Mouse (Mus musculus) forebrain, embryonic 10.5 days (tissue): ENCODE measurements around the gene Hmx3. TPM values are rescaled to one million over a fixed set of nuclear protein-coding genes. Genes with fewer than 3 reads are reported as not detected.
A peak's percentile ranks its signal among the peaks of the same experiment; 100 is the strongest.

Source experiments
- DNase-seq: peaks from one replicate; pipeline ENCODE4 v3.0.0-alpha.2; 2017; ENCODE audit warnings: low spot score; ENCODE audit errors: extremely low spot score
- H3K27ac ChIP-seq: fragments of 300-500 bp; sonication (generic); 2 replicates; pipeline ENCODE4 v1.5.1; 2016; ENCODE audit warnings: mild to moderate bottlenecking
- H3K27me3 ChIP-seq: fragments of 300-500 bp; sonication (generic); 2 replicates; pipeline ENCODE4 v1.6.1; 2016; ENCODE audit warnings: mild to moderate bottlenecking; ENCODE audit not compliant: poor library complexity, severe bottlenecking
- H3K36me3 ChIP-seq: fragments of 300-500 bp; sonication (generic); replicated peaks from 2 replicates; pipeline ENCODE4 v1.6.1; 2016; ENCODE audit warnings: mild to moderate bottlenecking, moderate library complexity
- H3K4me1 ChIP-seq: fragments of 300-500 bp; sonication (generic); 2 replicates; pipeline ENCODE4 v1.6.1; 2016
- H3K4me3 ChIP-seq: fragments of 300-500 bp; sonication (generic); 2 replicates; pipeline ENCODE4 v1.5.1; 2016; ENCODE audit warnings: mild to moderate bottlenecking, moderate library complexity
- H3K9me3 ChIP-seq: fragments of 300-500 bp; sonication (generic); 2 replicates; pipeline ENCODE4 v1.6.1; 2016; ENCODE audit warnings: mild to moderate bottlenecking, moderate library complexity
- WGBS: fragments of 180-500 bp; shearing (Covaris S2); methylation state at CpG from one replicate; pipeline ENCODE4 v1.1.7; 2016; 5-methylcytosine and 5-hydroxymethylcytosine counted together
- polyA plus RNA-seq: library from polyadenylated mRNA; unstranded; fragments of >200 nt; fragmentation: Nextera tagmentation; extraction: Ambion mirVana; gene quantifications from 2 replicates; pipeline ENCODE4 v1.2.1, GENCODE M21; 2016

Gene Hmx3
- polyA plus RNA-seq, 1 experiment from 2014 or later = not detected

DNA sequence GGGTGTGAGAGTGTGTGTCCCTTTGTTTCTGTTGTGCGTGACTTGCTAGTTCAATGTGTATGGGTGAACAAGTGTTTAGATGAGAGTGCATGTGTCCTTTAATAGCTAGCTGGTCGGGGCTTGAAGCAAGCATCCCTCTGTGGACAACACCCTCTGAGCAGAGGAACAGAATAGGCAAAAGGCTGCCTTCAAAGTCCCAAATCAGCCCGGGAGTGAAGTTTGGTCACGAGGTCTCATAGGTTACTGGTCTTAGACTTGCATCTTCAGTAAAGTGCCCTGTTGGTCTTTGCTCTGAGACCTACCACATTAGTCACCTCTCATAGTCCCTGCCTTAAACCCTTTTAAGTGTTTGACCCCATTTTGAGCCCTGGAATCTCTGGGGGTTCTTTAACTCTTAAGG lies 8.8 kb downstream of the Hmx3 start:
- Histone ChIP-seq H3K36me3 (no peaks in the 10 kb centered on the region), H3K4me3 (no peak overlapping the region), H3K27me3 (peaks cover 100% of the 10 kb centered on the region), H3K4me1 (peaks cover 40% of the 10 kb centered on the region), H3K9me3 (no peaks in the 10 kb centered on the region), H3K27ac (no peak overlapping the region)
- WGBS = under 1% methylated on average over 4 of the region's 4 CpGs
- peak; percentile 33 for DNase-seq

DNA sequence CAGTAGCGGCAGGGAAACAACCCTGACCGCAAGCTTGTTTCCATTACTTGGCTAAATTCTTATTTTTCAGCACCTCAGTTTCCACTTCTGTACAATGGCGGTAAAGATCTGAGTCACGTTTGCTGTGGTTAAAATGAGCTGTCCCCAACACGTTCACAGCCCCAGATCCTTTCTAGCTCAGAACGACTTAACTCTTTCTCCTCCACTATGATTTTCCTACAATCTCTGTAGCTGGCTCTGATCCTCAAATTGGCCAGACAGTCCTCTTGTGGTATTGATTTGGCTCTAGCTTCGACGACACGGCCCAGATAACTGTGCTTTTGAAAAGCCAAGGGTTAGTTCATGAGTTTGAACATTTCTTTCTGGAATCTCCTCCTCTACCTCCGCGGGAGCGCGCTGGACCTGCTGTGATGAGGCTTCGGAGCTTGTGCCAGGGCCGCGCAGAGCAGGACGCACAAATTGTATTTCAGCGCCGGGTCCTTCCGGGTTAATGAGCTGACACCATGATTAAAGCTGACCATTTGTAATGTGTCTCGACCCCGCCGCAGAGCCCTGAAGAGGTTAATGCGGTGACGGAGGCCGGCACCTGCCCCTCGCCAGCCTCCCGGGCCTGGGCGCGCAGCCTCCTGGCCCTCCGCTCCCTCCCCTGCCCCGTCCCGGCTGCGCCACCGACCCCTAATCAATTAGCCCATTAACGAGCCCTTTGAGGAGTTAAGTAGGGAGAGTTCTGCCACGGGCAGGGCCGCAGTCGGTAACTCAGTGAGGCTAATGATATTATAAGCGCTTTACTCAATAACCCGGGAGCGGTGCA lies 9.5 kb downstream of the Hmx3 start:
- H3K27ac ChIP-seq = no peak overlapping the region
- no peaks in the 10 kb centered on the region for H3K9me3 ChIP-seq
- DNase-seq = peak; percentile 60
- H3K36me3 ChIP-seq = no peaks in the 10 kb centered on the region
- peak overlapping the region; percentile 29 for H3K4me3 ChIP-seq
- peaks cover 46% of the 10 kb centered on the region for H3K4me1 ChIP-seq
- WGBS = under 1% methylated on average over 42 of the region's 42 CpGs
- peaks cover 100% of the 10 kb centered on the region for H3K27me3 ChIP-seq

DNA sequence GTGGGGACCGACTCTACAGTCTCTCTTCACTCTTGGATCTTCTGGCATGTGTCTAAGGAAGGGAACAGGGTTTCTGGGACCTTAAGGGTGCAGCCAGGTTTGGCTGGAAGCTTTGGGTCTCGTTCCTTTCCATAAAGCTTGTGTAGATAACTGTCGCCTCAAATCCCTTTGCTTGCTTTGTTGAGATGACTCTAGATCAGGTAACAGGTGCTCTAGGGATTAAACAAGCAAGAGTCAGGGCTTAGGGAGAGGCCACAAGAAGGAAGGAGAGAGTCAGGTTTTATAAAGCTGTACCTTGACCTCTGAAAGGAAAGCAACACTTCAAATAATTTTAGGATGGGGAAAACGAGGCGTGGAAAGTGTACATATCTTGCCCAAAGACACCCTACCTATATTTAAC lies 10.1 kb downstream of the Hmx3 start:
- 1% methylated on average over 5 of the region's 5 CpGs for WGBS
- Histone ChIP-seq H3K9me3 (no peaks in the 10 kb centered on the region), H3K4me1 (peaks cover 48% of the 10 kb centered on the region), H3K27ac (no peak overlapping the region), H3K36me3 (no peaks in the 10 kb centered on the region), H3K4me3 (no peak overlapping the region), H3K27me3 (peaks cover 100% of the 10 kb centered on the region)
- no peak for DNase-seq

DNA sequence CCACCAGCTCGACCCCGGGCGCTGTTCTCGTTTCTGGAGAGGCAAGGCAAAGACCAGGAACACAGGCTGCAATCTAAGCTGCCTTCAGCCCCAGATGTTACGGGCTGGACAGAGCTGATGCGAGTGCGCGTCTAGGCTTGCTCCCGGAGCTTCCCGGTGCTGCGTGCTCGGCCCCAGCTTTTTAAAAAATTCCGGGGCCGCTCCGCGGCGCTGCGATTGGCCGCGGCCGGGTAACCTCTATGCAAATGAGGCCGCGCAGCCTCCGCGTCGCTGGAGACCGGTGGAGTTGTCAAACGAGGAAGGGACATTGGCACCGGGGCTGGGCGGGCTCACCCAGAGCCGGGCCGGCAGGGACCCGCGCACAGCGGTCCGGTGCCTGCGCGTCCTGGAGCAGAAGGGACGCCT lies 11.1 kb downstream of the Hmx3 start:
- Histone ChIP-seq H3K36me3 (no peaks in the 10 kb centered on the region), H3K27ac (peak overlapping the region; percentile 42; the same call in 1 of the 2 replicates), H3K27me3 (peaks cover 100% of the 10 kb centered on the region), H3K4me1 (peaks cover 48% of the 10 kb centered on the region), H3K4me3 (peak overlapping the region; percentile 53), H3K9me3 (no peaks in the 10 kb centered on the region)
- DNase-seq = peak; percentile 73
- WGBS = under 1% methylated on average over 39 of the region's 39 CpGs

DNA sequence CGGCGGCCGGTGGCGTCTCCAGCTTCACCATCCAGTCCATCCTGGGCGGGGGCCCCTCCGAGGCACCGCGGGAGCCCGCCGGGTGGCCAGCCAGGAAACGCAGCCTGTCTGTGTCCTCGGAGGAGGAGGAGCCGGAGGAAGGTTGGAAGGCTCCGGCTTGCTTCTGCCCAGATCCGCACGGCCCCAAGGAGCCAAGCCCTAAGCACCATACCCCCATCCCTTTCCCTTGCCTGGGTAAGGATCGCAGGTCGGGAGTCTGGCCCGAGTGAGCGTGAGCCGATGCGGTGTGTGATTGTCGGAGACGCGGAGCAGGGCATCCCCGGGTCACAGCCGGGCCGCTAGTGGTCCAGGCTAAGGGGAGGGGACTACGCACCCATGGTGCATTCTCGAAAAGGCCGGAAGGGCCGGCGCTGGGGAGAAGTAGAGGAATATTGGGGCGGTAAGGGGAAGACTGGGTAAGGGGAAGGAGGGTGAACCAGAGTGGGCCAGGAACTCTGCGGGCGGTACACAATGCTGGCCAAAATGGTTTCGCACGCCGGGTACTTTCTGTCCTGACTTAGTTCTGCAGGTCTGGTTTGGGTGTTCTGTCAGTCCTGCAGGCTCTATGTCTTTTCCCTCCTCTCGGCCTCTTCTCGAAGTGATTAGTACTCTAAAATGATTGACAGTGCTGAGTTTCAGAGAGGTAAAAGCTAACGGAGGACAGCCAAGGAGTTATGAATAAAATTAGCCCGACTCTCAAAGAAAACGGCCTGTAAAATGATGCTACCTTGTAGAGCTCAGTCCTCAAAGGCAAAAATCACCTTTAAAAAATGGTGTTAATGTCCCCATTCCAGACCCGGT lies 11.9 kb downstream of the Hmx3 start:
- H3K4me3 ChIP-seq = peak overlapping the region; percentile 53
- H3K27ac ChIP-seq = peak overlapping the region; percentile 42; the same call in 1 of the 2 replicates
- peak; percentile 56 for DNase-seq
- H3K4me1 ChIP-seq = peaks cover 48% of the 10 kb centered on the region
- under 1% methylated on average over 45 of the region's 45 CpGs for WGBS
- no peaks in the 10 kb centered on the region for H3K9me3 ChIP-seq
- no peaks in the 10 kb centered on the region for H3K36me3 ChIP-seq
- peaks cover 100% of the 10 kb centered on the region for H3K27me3 ChIP-seq

DNA sequence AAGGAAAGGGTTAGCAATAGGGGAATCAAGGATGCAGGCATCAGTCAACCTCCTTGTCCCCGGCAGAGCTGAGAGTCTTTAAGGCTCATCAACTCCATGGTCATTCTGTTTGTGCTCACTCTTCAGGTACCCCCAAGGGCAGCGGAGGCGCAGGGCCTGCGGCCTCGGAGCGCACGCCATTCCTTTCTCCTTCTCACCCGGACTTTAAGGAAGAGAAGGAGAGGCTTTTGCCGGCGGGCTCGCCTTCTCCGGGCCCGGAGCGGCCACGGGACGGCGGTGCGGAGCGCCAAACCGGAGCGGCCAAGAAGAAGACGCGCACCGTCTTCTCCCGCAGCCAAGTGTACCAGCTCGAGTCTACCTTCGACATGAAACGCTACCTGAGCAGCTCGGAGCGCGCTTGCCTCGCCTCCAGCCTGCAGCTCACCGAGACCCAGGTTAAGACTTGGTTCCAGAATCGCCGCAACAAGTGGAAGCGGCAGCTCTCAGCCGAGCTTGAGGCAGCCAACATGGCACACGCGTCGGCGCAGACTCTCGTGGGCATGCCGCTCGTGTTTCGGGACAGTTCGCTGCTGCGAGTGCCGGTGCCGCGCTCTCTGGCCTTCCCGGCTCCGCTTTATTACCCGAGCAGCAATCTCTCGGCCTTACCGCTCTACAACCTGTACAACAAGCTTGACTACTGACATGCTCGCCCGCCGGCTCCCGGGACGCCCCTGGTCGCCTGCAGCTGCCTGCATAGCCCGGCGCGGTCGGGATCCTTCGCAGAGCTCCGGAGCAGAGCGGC lies 12.8 kb downstream of the Hmx3 start:
- H3K36me3 ChIP-seq = no peaks in the 10 kb centered on the region
- no peak overlapping the region for H3K27ac ChIP-seq
- no peaks in the 10 kb centered on the region for H3K9me3 ChIP-seq
- peaks cover 48% of the 10 kb centered on the region for H3K4me1 ChIP-seq
- under 1% methylated on average over 68 of the region's 68 CpGs for WGBS
- DNase-seq = peak; percentile 63
- peaks cover 93% of the 10 kb centered on the region for H3K27me3 ChIP-seq
- peak overlapping the region; percentile 29; the same call in 1 of the 2 replicates for H3K4me3 ChIP-seq

DNA sequence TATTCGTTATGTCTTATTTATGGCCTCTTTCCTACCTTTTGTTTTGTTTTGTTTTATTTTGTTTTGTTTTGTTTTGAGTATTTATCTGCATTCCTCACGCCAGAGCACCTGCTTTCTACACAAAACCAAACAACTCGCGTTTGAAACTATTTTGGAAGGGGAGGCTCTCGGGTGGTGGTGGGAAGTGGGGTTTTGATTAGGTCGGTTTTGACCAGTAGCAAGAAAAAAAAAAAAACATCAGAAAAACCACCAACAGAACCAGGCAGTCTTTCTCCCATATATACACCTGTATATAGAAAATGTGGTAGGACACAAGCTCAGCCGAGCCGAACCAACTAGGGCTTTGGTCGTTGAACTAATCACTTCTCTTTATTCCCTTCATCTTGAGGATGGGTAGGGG lies 13.4 kb downstream of the Hmx3 start:
- no peaks in the 10 kb centered on the region for H3K9me3 ChIP-seq
- H3K4me1 ChIP-seq = peaks cover 50% of the 10 kb centered on the region
- 0 out of 2 replicates have a peak overlapping the region, but pooled peaks have one; percentile 29 for H3K4me3 ChIP-seq
- no peak overlapping the region for H3K27ac ChIP-seq
- H3K36me3 ChIP-seq = no peaks in the 10 kb centered on the region
- peaks cover 87% of the 10 kb centered on the region for H3K27me3 ChIP-seq
- DNase-seq = no peak
- under 1% methylated on average over 9 of the region's 9 CpGs for WGBS

DNA sequence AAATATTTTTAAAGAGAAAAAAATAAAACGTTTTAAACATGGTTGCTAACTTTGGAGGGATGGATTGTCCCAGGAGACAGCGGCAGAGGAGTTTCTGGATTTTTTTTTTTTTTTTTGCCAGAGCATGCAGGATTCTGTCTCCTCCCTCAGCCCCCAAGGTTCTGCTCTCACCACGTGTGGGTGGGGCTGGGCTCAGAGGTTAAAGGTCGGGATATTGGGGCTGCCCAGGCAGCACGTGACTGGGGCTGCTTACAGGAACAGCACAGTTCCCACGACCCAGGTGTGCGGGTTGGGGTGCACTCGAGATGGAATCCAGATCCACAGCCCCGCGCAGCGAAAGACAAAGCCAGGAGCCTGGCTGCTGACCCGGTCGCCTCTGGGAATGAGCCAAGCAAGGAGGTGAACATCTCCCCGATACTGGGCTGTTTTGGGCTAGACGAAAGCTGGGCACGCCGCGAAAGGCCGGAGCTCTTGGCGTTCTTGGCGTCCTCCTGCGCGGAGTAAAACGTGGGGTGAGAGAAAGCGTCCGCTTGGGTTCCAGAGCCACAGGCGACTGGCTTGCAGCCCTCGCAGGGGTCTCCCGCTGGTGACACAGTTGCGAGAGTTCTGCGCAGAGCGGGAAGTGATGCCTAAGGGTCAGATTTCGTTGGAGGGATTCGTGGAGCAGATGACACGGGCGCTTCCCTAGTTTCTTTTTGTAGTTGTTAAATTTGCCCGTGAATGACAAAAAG lies 14.0 kb downstream of the Hmx3 start:
- peak overlapping the region; percentile 29 for H3K4me3 ChIP-seq

DNA sequence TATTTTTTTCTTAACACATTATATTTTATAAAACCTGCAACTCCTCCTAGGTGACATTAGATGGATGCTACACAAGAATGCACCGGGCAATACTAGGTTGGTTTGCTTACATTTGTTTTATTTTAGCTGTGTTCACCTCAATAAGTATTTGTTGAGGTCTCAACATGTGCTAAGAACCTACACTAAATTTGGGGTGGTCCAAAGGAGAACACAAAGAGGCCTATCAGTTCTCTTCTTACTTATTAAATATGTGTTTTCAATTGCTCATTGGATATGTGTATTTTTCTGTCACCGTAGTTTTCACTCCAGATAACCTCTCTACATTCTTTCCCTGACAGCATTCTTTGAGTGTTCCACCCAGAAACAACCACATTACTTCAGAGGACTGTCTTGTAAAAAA lies 15.1 kb downstream of the Hmx3 start:
- Histone ChIP-seq H3K9me3 (no peaks in the 10 kb centered on the region), H3K36me3 (peaks cover 11% of the 10 kb centered on the region), H3K4me3 (no peak overlapping the region), H3K27ac (no peak overlapping the region), H3K4me1 (peaks cover 59% of the 10 kb centered on the region), H3K27me3 (peaks cover 70% of the 10 kb centered on the region)
- DNase-seq = no peak
- WGBS = 41% methylated on average over 2 of the region's 2 CpGs

More for the DNA sequence above, 14.0 kb downstream of the Hmx3 start:
- under 1% methylated on average over 37 of the region's 37 CpGs for WGBS
- Histone ChIP-seq H3K27ac (no peak overlapping the region), H3K4me1 (peaks cover 56% of the 10 kb centered on the region), H3K36me3 (peaks cover under 1% of the 10 kb centered on the region), H3K27me3 (peaks cover 81% of the 10 kb centered on the region), H3K9me3 (no peaks in the 10 kb centered on the region)
- DNase-seq = peak; percentile 50

DNA sequence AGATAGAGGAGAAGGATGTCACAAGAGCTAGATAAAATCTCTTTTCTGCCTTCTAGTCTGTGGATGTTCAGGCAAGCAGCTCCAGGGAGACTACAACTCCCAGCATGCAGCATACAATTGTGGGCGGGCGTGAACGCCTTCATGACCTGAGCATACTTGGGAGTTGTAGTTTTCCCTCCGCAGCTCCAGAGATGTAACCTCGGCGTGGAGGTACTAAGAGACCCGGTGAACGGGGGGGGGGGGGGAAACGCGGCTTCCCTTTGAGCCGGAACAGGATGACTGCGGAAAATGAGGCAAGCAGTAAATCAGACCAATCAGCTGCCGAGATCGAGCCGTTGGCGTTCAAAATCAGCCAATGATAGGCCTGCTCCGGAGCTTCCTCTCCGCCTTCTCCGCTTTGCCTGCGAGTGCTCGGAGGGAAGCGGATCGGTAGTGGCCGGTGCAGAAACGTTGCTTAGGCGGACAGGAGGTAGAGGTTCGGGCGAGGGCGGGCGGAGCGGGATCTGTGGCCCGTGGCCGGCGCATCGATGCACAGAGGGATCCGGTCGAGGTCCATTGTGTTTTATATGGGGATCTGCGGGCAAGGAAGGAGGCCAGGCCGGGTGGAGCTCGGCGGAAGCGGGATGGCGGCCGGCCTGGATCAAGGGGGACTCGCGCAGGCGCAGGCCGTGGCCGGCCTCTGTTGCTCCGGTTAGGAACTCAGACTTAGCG lies 17.5 kb downstream of the Hmx3 start, which contains the start of gene Bub3:
Gene Bub3, plus strand, starts transcription at position 237 of the 711 bp plus-strand sequence.
- peaks cover 46% of the 10 kb centered on the region for H3K27me3 ChIP-seq
- peaks cover 34% of the 10 kb centered on the region for H3K36me3 ChIP-seq
- no peaks in the 10 kb centered on the region for H3K9me3 ChIP-seq
- peak within 1 kb of the TSS; percentile 87 for H3K4me3 ChIP-seq
- H3K4me1 ChIP-seq = peaks cover 45% of the 10 kb centered on the region
- H3K27ac ChIP-seq = peak within 1 kb of the TSS; percentile 99
- WGBS = 0% methylated on average over 45 of the region's 51 CpGs
- DNase-seq = peak; percentile 93

DNA sequence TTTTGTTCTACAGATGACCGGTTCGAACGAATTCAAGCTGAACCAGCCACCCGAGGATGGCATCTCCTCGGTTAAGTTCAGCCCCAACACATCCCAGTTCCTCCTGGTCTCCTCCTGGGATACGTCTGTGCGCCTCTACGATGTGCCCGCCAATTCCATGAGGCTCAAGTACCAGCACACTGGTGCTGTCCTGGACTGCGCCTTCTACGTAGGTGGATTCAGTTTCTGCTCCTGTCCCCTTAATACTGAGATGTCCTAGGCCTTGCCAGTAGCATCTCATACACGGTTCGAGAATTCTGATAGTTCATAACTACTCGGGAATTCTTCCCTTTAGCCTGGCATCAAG lies 18.0 kb downstream of the Hmx3 start:
- no peak for DNase-seq
- H3K27ac ChIP-seq = peak overlapping the region; percentile 99
- 1% methylated on average over 14 of the region's 14 CpGs for WGBS

More for the DNA sequence above, 18.0 kb downstream of the Hmx3 start:
- Histone ChIP-seq H3K4me3 (peak overlapping the region; percentile 87), H3K27me3 (peaks cover 41% of the 10 kb centered on the region), H3K36me3 (peaks cover 39% of the 10 kb centered on the region), H3K9me3 (no peaks in the 10 kb centered on the region), H3K4me1 (peaks cover 40% of the 10 kb centered on the region)
